Mouse (Mus musculus) MEL (cell line): ENCODE results near the gene Map3k1. TPM values are rescaled to one million over a fixed set of nuclear protein-coding genes. Genes with fewer than 3 reads are reported as not detected.

Source experiments
- DNase-seq: peaks from one replicate; pipeline ENCODE4 v3.0.0; 2011; ENCODE audit warnings: low read depth, low spot score
- H3K27ac ChIP-seq: 2 replicates; pipeline ENCODE4 v1.5.1; 2012; ENCODE audit warnings: low read depth, mild to moderate bottlenecking, control low read depth, low read length, moderate library complexity; ENCODE audit not compliant: control insufficient read depth
- H3K27me3 ChIP-seq, 2 experiments: fragments of 150-350 bp in 1 of 2; sonication (generic) in 1 of 2; 2 replicates each; pipeline ENCODE4 v1.6.1; 2012; ENCODE audit warnings: low read length in 2 of 2, mild to moderate bottlenecking in 2 of 2, improper control_type of control experiment in 1 of 2, moderate library complexity in 1 of 2; ENCODE audit not compliant: insufficient read depth in 2 of 2, control insufficient read depth in 1 of 2
- H3K36me3 ChIP-seq, 2 experiments: 2 replicates each; pipeline ENCODE4 v1.6.1; 2012 to 2014; ENCODE audit warnings: low read length in 2 of 2, improper control_type of control experiment in 1 of 2, inconsistent platforms in 1 of 2, mild to moderate bottlenecking in 1 of 2; ENCODE audit not compliant: insufficient read depth in 2 of 2, control insufficient read depth in 1 of 2
- H3K4me1 ChIP-seq, 2 experiments: fragments of 150-350 bp in 1 of 2; sonication (generic) in 1 of 2; 2 replicates each; pipeline ENCODE4 v1.6.1; 2012; ENCODE audit warnings: low read length in 2 of 2, improper control_type of control experiment in 1 of 2, mild to moderate bottlenecking in 1 of 2; ENCODE audit not compliant: insufficient read depth in 2 of 2, control insufficient read depth in 1 of 2
- H3K4me3 ChIP-seq, 2 experiments: fragments of 150-350 bp in 1 of 2; sonication (generic) in 1 of 2; 2 replicates each; pipeline ENCODE4 v1.5.1; 2012; ENCODE audit warnings: low read depth in 2 of 2, low read length in 2 of 2, mild to moderate bottlenecking in 2 of 2, moderate library complexity in 2 of 2, control low read depth in 1 of 2, improper control_type of control experiment in 1 of 2; ENCODE audit not compliant: control insufficient read depth in 1 of 2, insufficient read depth in 1 of 2
- H3K79me2 ChIP-seq: 2 replicates; pipeline ENCODE4 v1.6.1; 2012; ENCODE audit warnings: mild to moderate bottlenecking, low read length, moderate library complexity; ENCODE audit not compliant: control insufficient read depth, poor library complexity, insufficient read depth
- H3K9ac ChIP-seq: 2 replicates; pipeline ENCODE4 v1.6.1; 2012; ENCODE audit warnings: low read depth, mild to moderate bottlenecking, control low read depth, low read length, moderate library complexity; ENCODE audit not compliant: control insufficient read depth, poor library complexity, severe bottlenecking
- H3K9me3 ChIP-seq: fragments of 150-350 bp; sonication (generic); replicated peaks from 2 replicates; pipeline ENCODE4 v1.6.1; 2012; ENCODE audit warnings: mild to moderate bottlenecking, low read length, improper control_type of control experiment, moderate library complexity; ENCODE audit not compliant: insufficient read depth
- BHLHE40 ChIP-seq: IDR thresholded peaks from 2 replicates; pipeline ENCODE4 v1.6.1; 2012; ENCODE audit warnings: low read depth, mild to moderate bottlenecking, inconsistent platforms, low read length, improper control_type of control experiment, borderline replicate concordance
- CTCF ChIP-seq, 3 experiments: IDR thresholded peaks in 2 of 3; conservative IDR thresholded peaks in 1 of 3; 2 replicates each; pipeline ENCODE4 v1.5.1; 2011 to 2012; ENCODE audit warnings: low read length in 3 of 3, low read depth in 2 of 3, mild to moderate bottlenecking in 2 of 3, improper control_type of control experiment in 1 of 3, inconsistent platforms in 1 of 3, mixed read lengths in 1 of 3, moderate library complexity in 1 of 3; ENCODE audit not compliant: control insufficient read depth in 1 of 3, insufficient read depth in 1 of 3, poor library complexity in 1 of 3, severe bottlenecking in 1 of 3
- ETS1 ChIP-seq: IDR thresholded peaks from 2 replicates; pipeline ENCODE4 v1.6.1; 2012; ENCODE audit warnings: low read depth, mild to moderate bottlenecking, inconsistent platforms, low read length, improper control_type of control experiment, moderate library complexity
- GABPA ChIP-seq: IDR thresholded peaks from 2 replicates; pipeline ENCODE4 v1.6.1; 2012; ENCODE audit warnings: low read depth, mild to moderate bottlenecking, inconsistent platforms, low read length, improper control_type of control experiment, moderate library complexity
- JUND ChIP-seq: IDR thresholded peaks from 2 replicates; pipeline ENCODE4 v1.6.1; 2011; ENCODE audit warnings: low read depth, mild to moderate bottlenecking, improper control_type of control experiment, low read length
- KAT2A ChIP-seq: conservative IDR thresholded peaks from 2 replicates; pipeline ENCODE4 v1.6.1; 2012; ENCODE audit warnings: low read depth, low read length, improper control_type of control experiment, inconsistent platforms
- MAX ChIP-seq: IDR thresholded peaks from 2 replicates; pipeline ENCODE4 v1.6.1; 2011; ENCODE audit warnings: low read length, improper control_type of control experiment
- MEF2A ChIP-seq: IDR thresholded peaks from 2 replicates; pipeline ENCODE4 v1.6.1; 2014; ENCODE audit warnings: low read depth, mild to moderate bottlenecking, inconsistent platforms, low read length, improper control_type of control experiment; ENCODE audit not compliant: poor library complexity, insufficient replicate concordance, severe bottlenecking; ENCODE audit errors: extremely low read depth
- MYC ChIP-seq: IDR thresholded peaks from 2 replicates; pipeline ENCODE4 v1.6.1; 2011; ENCODE audit warnings: low read depth, mild to moderate bottlenecking, low read length, improper control_type of control experiment, moderate library complexity
- NRF1 ChIP-seq: IDR thresholded peaks from 2 replicates; pipeline ENCODE4 v1.6.1; 2014; ENCODE audit warnings: low read depth, mild to moderate bottlenecking, inconsistent platforms, low read length, improper control_type of control experiment, moderate library complexity; ENCODE audit not compliant: poor library complexity, insufficient read depth, severe bottlenecking
- POLR2A ChIP-seq, 2 experiments: IDR thresholded peaks; 2 replicates each; pipeline ENCODE4 v1.6.1; 2011 to 2012; ENCODE audit warnings: low read length in 2 of 2, mild to moderate bottlenecking in 2 of 2, control low read depth in 1 of 2, improper control_type of control experiment in 1 of 2, low read depth in 1 of 2, moderate library complexity in 1 of 2; ENCODE audit not compliant: control insufficient read depth in 1 of 2, insufficient read depth in 1 of 2, poor library complexity in 1 of 2
- POLR2AphosphoS2 ChIP-seq: IDR thresholded peaks from 2 replicates; pipeline ENCODE4 v1.6.1; 2011; ENCODE audit warnings: low read length, improper control_type of control experiment
- POLR2AphosphoS5 ChIP-seq: IDR thresholded peaks from 2 replicates; pipeline ENCODE4 v1.6.1; 2012; ENCODE audit warnings: low read depth, borderline replicate concordance, mild to moderate bottlenecking, inconsistent platforms, low read length, moderate library complexity, mixed read lengths
- RCOR1 ChIP-seq: IDR thresholded peaks from 2 replicates; pipeline ENCODE4 v1.6.1; 2012; ENCODE audit warnings: low read depth, mild to moderate bottlenecking, inconsistent platforms, low read length, improper control_type of control experiment
- SMC3 ChIP-seq: IDR thresholded peaks from 2 replicates; pipeline ENCODE4 v1.6.1; 2011; ENCODE audit warnings: low read depth, low read length, improper control_type of control experiment
- TBP ChIP-seq: IDR thresholded peaks from 2 replicates; pipeline ENCODE4 v1.8.0; 2011; ENCODE audit warnings: low read depth, low read length, improper control_type of control experiment
- TCF12 ChIP-seq: IDR thresholded peaks from 2 replicates; pipeline ENCODE4 v1.6.1; 2014; ENCODE audit warnings: low read depth, mild to moderate bottlenecking, inconsistent platforms, low read length, improper control_type of control experiment, moderate library complexity
- USF1 ChIP-seq: IDR thresholded peaks from 2 replicates; pipeline ENCODE4 v1.6.1; 2014; ENCODE audit warnings: low read depth, mild to moderate bottlenecking, inconsistent platforms, low read length, improper control_type of control experiment, moderate library complexity
- ZC3H11A ChIP-seq: IDR thresholded peaks from 2 replicates; pipeline ENCODE4 v1.6.1; 2012; ENCODE audit warnings: low read depth, mild to moderate bottlenecking, inconsistent platforms, low read length, improper control_type of control experiment
- ZMIZ1 ChIP-seq: IDR thresholded peaks from 2 replicates; pipeline ENCODE4 v1.6.1; 2012; ENCODE audit warnings: low read depth, mild to moderate bottlenecking, inconsistent platforms, low read length, improper control_type of control experiment, moderate library complexity
- ZNF384 ChIP-seq: IDR thresholded peaks from 2 replicates; pipeline ENCODE4 v1.6.1; 2012; ENCODE audit warnings: low read depth, mild to moderate bottlenecking, inconsistent platforms, low read length, improper control_type of control experiment
- polyA plus RNA-seq, 2 experiments: library from polyadenylated mRNA; stranded (reverse) in 1 of 2; unstranded in 1 of 2; fragments of >175 nt in 1 of 2; fragments of >200 nt in 1 of 2; gene quantifications; 2 replicates each; pipeline versions ENCODE4 v1.2.1 to v1.2.4; 2012; ENCODE audit warnings: low replicate concordance in 2 of 2, low read depth in 1 of 2; ENCODE audit not compliant: insufficient read length in 2 of 2, insufficient read depth in 1 of 2, missing spikeins in 1 of 2
- total RNA-seq: library from RNA; depleted of rRNA; stranded (reverse); fragments of 300-350 nt; gene quantifications from 2 replicates; pipeline ENCODE4 v1.2.3, GENCODE M21; 2012

Map3k1 gene
- total and polyA plus RNA-seq, 3 experiments, result 4.3 to 20.7 (median 4.4) TPM

- H3K27ac ChIP-seq, result no peak overlapping the region
- TF ChIP-seq CTCF (IDR thresholded peaks at IDR 0.05 in 2 of 3, conservative IDR thresholded peaks at IDR 0.05 in 1 of 3; ENCODE audit: control insufficient read depth in 1 of 3, insufficient read depth in 1 of 3, low read depth in 2 of 3, low read length in 3 of 3, poor library complexity in 1 of 3, severe bottlenecking in 1 of 3) (0 out of 6 replicates have a peak, but pooled peaks of 2 of the 3 experiments have one; percentile 13 to 14), ZNF384 (peak; percentile 80), POLR2AphosphoS2 (no peak), USF1 (no peak), RCOR1 (no peak)
- TF ChIP-seq, all 39 proteins: peak for 2
- Histone ChIP-seq H3K9me3 (no peaks in the 10 kb centered on the region), H3K9ac (no peak overlapping the region), H3K4me3 (no peak overlapping the region), H3K79me2 (no peaks in the 10 kb centered on the region), H3K4me1 (no peaks in the 10 kb centered on the region), H3K27me3 (peaks cover 4 to 7% of the 10 kb centered on the region in 2 experiments), H3K36me3 (no peaks in the 10 kb centered on the region)
- DNase-seq, result no peak
Measured at GRCm38 (mm10) chr13:111815017-111815416, 6.2 kb upstream of the Map3k1 start.

GRCm38 (mm10) chr13:111812647-111813046 is 3.9 kb upstream of the Map3k1 start:
- H3K79me2 ChIP-seq, result peaks cover 9% of the 10 kb centered on the region
- no peak for DNase-seq
- H3K4me3 ChIP-seq, result no peak overlapping the region
- no peak overlapping the region for H3K27ac ChIP-seq
- H3K36me3 ChIP-seq, result no peaks in the 10 kb centered on the region
- H3K9me3 ChIP-seq, result no peaks in the 10 kb centered on the region
- no peak for TF ChIP-seq POLR2AphosphoS5
- no peak for TF ChIP-seq POLR2AphosphoS2
- TF ChIP-seq USF1, result no peak
- TF ChIP-seq GABPA, result no peak
- TF ChIP-seq ZNF384, result no peak
- no peak for TF ChIP-seq MEF2A
- TF ChIP-seq BHLHE40, result no peak
- no peak for TF ChIP-seq MAX
- no peak for TF ChIP-seq NRF1
- TF ChIP-seq TCF12, result no peak
- no peak for TF ChIP-seq ETS1
- TF ChIP-seq POLR2A (IDR thresholded peaks at IDR 0.05; ENCODE audit: control insufficient read depth in 1 of 2, insufficient read depth in 1 of 2, low read depth in 1 of 2, low read length in 2 of 2, poor library complexity in 1 of 2), result no peak
- no peak for TF ChIP-seq MYC
- TF ChIP-seq TBP, result no peak
- no peak for TF ChIP-seq KAT2A
- no peak for TF ChIP-seq SMC3
- no peak for TF ChIP-seq ZC3H11A
- no peak for TF ChIP-seq ZMIZ1
- no peak for TF ChIP-seq JUND
- no peaks in the 10 kb centered on the region; a peak in 1 of 4 replicates for H3K4me1 ChIP-seq
- peaks cover 10 to 12% of the 10 kb centered on the region in 2 experiments for H3K27me3 ChIP-seq
- H3K9ac ChIP-seq, result no peak overlapping the region
